Mouse (Mus musculus): ENCODE results near the gene Plcb2. TPM values are rescaled to one million over a fixed set of nuclear protein-coding genes. Genes with fewer than 3 reads are reported as not detected.

Gene Plcb2
- polyA plus RNA-seq, 1 experiment from 2014 or later, result 2.3 TPM

GRCm38 (mm10) chr2:118697955-118698354 is 30.3 kb downstream of the Plcb2 start:
- Histone ChIP-seq H3K4me1 (replicated peaks) (peaks cover 35% of the 10 kb centered on the region), H3K4me3 (replicated peaks) (no peak overlapping the region), H3K36me3 (replicated peaks) (no peaks in the 10 kb centered on the region), H3K27ac (replicated peaks) (no peak overlapping the region), H3K4me2 (no peak overlapping the region), H3K9me3 (replicated peaks) (no peaks in the 10 kb centered on the region), H3K27me3 (peaks cover 83% of the 10 kb centered on the region), H3K9ac (no peak overlapping the region)
- no peak for ATAC-seq (ENCODE audit: insufficient read depth)
- 54% methylated on average over 7 of the region's 7 CpGs for WGBS (ENCODE audit: insufficient replicate concordance)

GRCm38 (mm10) chr2:118697311-118697877 is 30.8 kb downstream of the Plcb2 start:
- Histone ChIP-seq H3K27me3 (peaks cover 77% of the 10 kb centered on the region), H3K9me3 (replicated peaks) (no peaks in the 10 kb centered on the region), H3K9ac (no peak overlapping the region), H3K4me2 (no peak overlapping the region), H3K27ac (replicated peaks) (no peak overlapping the region), H3K4me3 (replicated peaks) (no peak overlapping the region), H3K36me3 (replicated peaks) (no peaks in the 10 kb centered on the region), H3K4me1 (replicated peaks) (peaks cover 30% of the 10 kb centered on the region)
- WGBS (ENCODE audit: insufficient replicate concordance), result 57% methylated on average over 5 of the region's 5 CpGs
- ATAC-seq (ENCODE audit: insufficient read depth), result no peak

- Histone ChIP-seq H3K4me3 (replicated peaks) (no peak overlapping the region), H3K4me2 (peak overlapping the region; percentile 27), H3K9ac (no peak overlapping the region), H3K27me3 (peaks cover 70% of the 10 kb centered on the region), H3K4me1 (replicated peaks) (peaks cover 24% of the 10 kb centered on the region), H3K27ac (replicated peaks) (no peak overlapping the region), H3K36me3 (replicated peaks) (no peaks in the 10 kb centered on the region), H3K9me3 (replicated peaks) (no peaks in the 10 kb centered on the region)
- WGBS (ENCODE audit: insufficient replicate concordance), result 42% methylated on average over 21 of the region's 21 CpGs
- 0 out of 2 replicates have a peak, but pooled peaks have one; percentile 13 for ATAC-seq (ENCODE audit: insufficient read depth)
These were observed 31.6 kb downstream of the Plcb2 start for GRCm38 (mm10) chr2:118696451-118697308.

- Histone ChIP-seq H3K9me3 (replicated peaks) (no peaks in the 10 kb centered on the region), H3K27ac (replicated peaks) (no peak overlapping the region), H3K4me1 (replicated peaks) (peaks cover 21% of the 10 kb centered on the region), H3K27me3 (peaks cover 61% of the 10 kb centered on the region), H3K36me3 (replicated peaks) (no peaks in the 10 kb centered on the region), H3K4me2 (peak overlapping the region; percentile 27; the same call in 1 of the 2 replicates), H3K9ac (no peak overlapping the region), H3K4me3 (replicated peaks) (no peak overlapping the region)
- 34% methylated on average over 11 of the region's 11 CpGs for WGBS (ENCODE audit: insufficient replicate concordance)
- no peak for ATAC-seq (ENCODE audit: insufficient read depth)
These were observed 32.5 kb downstream of the Plcb2 start for GRCm38 (mm10) chr2:118695677-118696232.

- H3K9ac ChIP-seq, result no peak overlapping the region
- no peak overlapping the region for H3K4me3 ChIP-seq (replicated peaks)
- H3K27ac ChIP-seq (replicated peaks), result no peak overlapping the region
- ATAC-seq (ENCODE audit: insufficient read depth), result no peak
- no peaks in the 10 kb centered on the region for H3K36me3 ChIP-seq (replicated peaks)
- WGBS (ENCODE audit: insufficient replicate concordance), result 74% methylated on average over 19 of the region's 19 CpGs
- H3K4me1 ChIP-seq (replicated peaks), result peaks cover 12% of the 10 kb centered on the region
- H3K9me3 ChIP-seq (replicated peaks), result no peaks in the 10 kb centered on the region
- peaks cover 53% of the 10 kb centered on the region for H3K27me3 ChIP-seq
- no peak overlapping the region for H3K4me2 ChIP-seq
These were observed 34.8 kb downstream of the Plcb2 start for GRCm38 (mm10) chr2:118693370-118693966.

- no peaks in the 10 kb centered on the region for H3K9me3 ChIP-seq (replicated peaks)
- no peak overlapping the region for H3K9ac ChIP-seq
- 62% methylated on average over 10 of the region's 10 CpGs for WGBS (ENCODE audit: insufficient replicate concordance)
- H3K4me2 ChIP-seq, result no peak overlapping the region
- H3K36me3 ChIP-seq (replicated peaks), result no peaks in the 10 kb centered on the region
- H3K27ac ChIP-seq (replicated peaks), result no peak overlapping the region
- no peaks in the 10 kb centered on the region for H3K4me1 ChIP-seq (replicated peaks)
- no peak for ATAC-seq (ENCODE audit: insufficient read depth)
- H3K4me3 ChIP-seq (replicated peaks), result no peak overlapping the region
- peaks cover 31% of the 10 kb centered on the region for H3K27me3 ChIP-seq
These were observed 38.4 kb downstream of the Plcb2 start for GRCm38 (mm10) chr2:118689875-118690274.

GRCm38 (mm10) chr2:118687791-118688190 is 40.4 kb downstream of the Plcb2 start:
- ATAC-seq (ENCODE audit: insufficient read depth), result no peak
- 79% methylated on average over 3 of the region's 3 CpGs for WGBS (ENCODE audit: insufficient replicate concordance)
- no peak overlapping the region for H3K4me2 ChIP-seq

GRCm38 (mm10) chr2:118686693-118687092 is 41.5 kb downstream of the Plcb2 start:
- H3K4me1 ChIP-seq (replicated peaks), result peaks cover 5% of the 10 kb centered on the region
- H3K4me3 ChIP-seq (replicated peaks), result no peak overlapping the region
- ATAC-seq (ENCODE audit: insufficient read depth), result no peak
- no peak overlapping the region for H3K27ac ChIP-seq (replicated peaks)
- no peak overlapping the region for H3K4me2 ChIP-seq
- WGBS (ENCODE audit: insufficient replicate concordance), result 63% methylated on average over 8 of the region's 8 CpGs
- H3K36me3 ChIP-seq (replicated peaks), result no peaks in the 10 kb centered on the region
- H3K9ac ChIP-seq, result no peak overlapping the region
- H3K27me3 ChIP-seq, result peaks cover 29% of the 10 kb centered on the region; the same call in 1 of the 2 replicates
- H3K9me3 ChIP-seq (replicated peaks), result no peaks in the 10 kb centered on the region

More at GRCm38 (mm10) chr2:118687791-118688190, 40.4 kb downstream of the Plcb2 start:
- Histone ChIP-seq H3K9me3 (replicated peaks) (no peaks in the 10 kb centered on the region), H3K4me1 (replicated peaks) (no peaks in the 10 kb centered on the region; the same call in 1 of the 2 replicates), H3K36me3 (replicated peaks) (no peaks in the 10 kb centered on the region), H3K27me3 (peaks cover 21% of the 10 kb centered on the region; the same call in 1 of the 2 replicates), H3K9ac (no peak overlapping the region), H3K27ac (replicated peaks) (no peak overlapping the region), H3K4me3 (replicated peaks) (no peak overlapping the region)

- no peak overlapping the region for H3K27ac ChIP-seq (replicated peaks)
- WGBS (ENCODE audit: insufficient replicate concordance), result 71% methylated on average over 4 of the region's 4 CpGs
- H3K27me3 ChIP-seq, result peaks cover 32% of the 10 kb centered on the region
- no peaks in the 10 kb centered on the region for H3K36me3 ChIP-seq (replicated peaks)
- H3K4me1 ChIP-seq (replicated peaks), result peaks cover 5% of the 10 kb centered on the region
- H3K9ac ChIP-seq, result no peak overlapping the region
- no peak overlapping the region for H3K4me2 ChIP-seq
- H3K4me3 ChIP-seq (replicated peaks), result no peak overlapping the region
- H3K9me3 ChIP-seq (replicated peaks), result no peaks in the 10 kb centered on the region
- ATAC-seq (ENCODE audit: insufficient read depth), result no peak
These were observed 43.1 kb downstream of the Plcb2 start for GRCm38 (mm10) chr2:118685088-118685487.

- H3K9ac ChIP-seq, result no peak overlapping the region
- ATAC-seq (ENCODE audit: insufficient read depth), result no peak
- H3K4me1 ChIP-seq (replicated peaks), result peaks cover 9% of the 10 kb centered on the region
- no peak overlapping the region for H3K27ac ChIP-seq (replicated peaks)
- H3K4me3 ChIP-seq (replicated peaks), result no peak overlapping the region
- H3K27me3 ChIP-seq, result peaks cover 43% of the 10 kb centered on the region
- no peak overlapping the region for H3K4me2 ChIP-seq
- 39% methylated on average over 8 of the region's 8 CpGs for WGBS (ENCODE audit: insufficient replicate concordance)
- H3K36me3 ChIP-seq (replicated peaks), result no peaks in the 10 kb centered on the region
- no peaks in the 10 kb centered on the region for H3K9me3 ChIP-seq (replicated peaks)
These were observed 45.5 kb downstream of the Plcb2 start for GRCm38 (mm10) chr2:118682544-118683260.

Data from liver, embryonic 15.5 days (tissue).